Mouse (Mus musculus) v-Abl transformed pro-B cells (cell line): Measurements from ENCODE around the gene Ascl2.

Experiments
- in situ Hi-C, 2 experiments: fragments of 400-800 bp; cut with MboI; formaldehyde crosslinking; loops; one replicate each; pipeline ENCODE4 v1.15.1; 2025; ENCODE audit not compliant: unreplicated experiment in 2 of 2

Gene Ascl2

DNA sequence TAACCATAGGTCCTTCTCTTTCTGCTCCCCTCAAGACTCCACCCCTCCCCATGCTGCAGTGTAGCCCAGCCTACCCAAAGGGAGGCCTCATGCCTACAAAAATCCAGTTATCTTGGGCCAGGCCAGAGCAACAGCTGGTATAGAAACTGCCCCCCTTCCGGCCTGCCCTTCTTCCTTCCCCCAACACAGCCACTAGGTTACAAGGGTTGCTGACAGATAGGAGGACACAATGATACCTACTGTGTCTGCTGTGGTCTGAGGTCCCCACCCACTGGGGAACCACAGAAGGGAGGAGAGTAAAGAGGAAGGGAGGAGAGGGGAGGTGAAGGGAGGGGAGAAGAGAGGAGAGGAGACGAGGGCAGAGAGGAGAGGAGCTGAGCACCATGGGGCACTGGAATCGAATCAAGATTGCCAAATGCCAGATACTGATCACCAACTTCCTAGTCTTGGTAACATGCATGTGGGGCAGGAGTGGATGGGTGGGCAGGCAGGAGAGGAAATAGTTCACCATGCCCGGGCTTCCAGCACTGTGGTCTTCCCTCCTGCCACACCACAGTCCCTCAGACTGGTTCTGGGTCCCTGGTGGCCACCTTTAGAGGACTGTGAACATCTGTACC lies 35.8 kb upstream of the Ascl2 start, which contains the start of gene Tspan32:
TSS of gene Tspan32 (plus strand) at position 320 of the 617 bp plus-strand sequence.
- in situ Hi-C loops, result loop anchor here (5.0 kb wide), 2 partner anchors 62 to 113 kb away; partner anchors contain the start of gene Tssc4 (in 2 of the 2)

DNA sequence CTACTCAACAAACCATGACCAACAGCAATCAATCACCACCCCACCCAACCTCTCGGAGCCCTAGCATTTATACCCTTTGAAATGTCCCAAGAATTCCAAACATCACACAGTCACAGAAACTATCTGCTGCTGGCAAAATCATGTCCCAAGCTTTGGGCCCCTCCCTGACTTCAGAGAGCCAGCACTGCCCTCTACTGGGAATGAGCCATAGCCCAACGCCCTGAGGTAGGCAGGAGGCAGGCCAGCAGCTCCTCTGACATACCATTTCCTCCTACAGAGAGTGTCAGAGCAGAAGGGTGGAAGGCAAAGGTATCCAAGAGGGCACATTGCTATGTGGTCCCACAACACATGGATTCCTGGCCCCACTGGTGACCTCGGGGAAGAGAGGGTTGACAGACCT lies 33.6 kb upstream of the Ascl2 start:
- in situ Hi-C loops, result no loop called here

DNA sequence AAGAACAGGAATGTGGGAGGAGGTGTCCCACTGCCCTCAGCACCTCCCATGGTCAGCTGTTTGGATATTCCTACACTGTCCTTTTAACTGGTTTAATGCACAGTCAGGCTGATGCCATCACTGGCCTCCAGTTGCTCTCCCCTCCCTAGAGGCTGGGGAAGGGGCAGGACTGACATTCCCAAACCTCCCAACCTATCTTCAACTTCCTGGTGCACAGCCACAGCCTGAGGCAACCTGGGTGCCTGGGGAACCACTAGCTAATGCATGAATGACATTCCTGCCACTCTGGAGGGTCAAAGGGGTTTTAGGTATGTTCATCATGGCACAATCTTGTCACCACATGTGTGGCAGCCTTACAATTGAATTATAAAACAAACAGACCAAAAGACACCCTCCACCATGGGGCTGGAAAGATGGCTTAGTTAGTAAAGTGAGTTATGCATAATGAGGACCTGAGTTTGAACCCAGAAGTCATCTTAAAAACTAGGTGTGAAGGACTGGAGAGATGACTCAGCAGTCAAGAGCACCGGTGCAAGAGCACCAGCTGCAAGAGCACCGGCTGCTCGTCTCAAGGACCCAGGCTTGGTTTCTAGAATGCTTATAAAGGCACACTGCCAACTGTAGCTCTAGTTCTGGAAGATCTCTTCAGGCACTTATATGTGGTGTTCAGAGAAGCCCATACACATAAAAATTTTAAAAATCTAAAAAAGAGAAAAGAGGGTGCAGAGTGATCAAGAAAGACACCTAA lies 28.5 kb upstream of the Ascl2 start:
- in situ Hi-C loops, result no loop called here

DNA sequence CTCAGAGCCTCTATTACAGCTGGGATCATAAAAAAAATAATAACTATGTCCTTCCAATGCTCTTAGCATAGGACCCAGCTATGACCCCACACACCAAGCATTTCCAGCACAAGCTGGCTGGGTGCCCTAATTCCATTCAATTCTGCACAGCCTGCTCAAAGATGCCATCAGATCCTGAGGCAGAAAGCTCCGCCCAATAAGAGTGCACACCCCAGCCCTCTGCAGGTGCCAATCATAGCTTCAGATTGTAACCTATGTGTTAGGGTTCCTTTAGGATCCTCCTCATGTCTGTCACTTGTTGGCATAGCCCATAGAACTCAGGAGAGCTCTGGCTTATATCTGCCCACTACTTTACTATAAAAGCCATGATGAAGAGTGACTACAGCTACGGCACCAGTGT lies 27.9 kb upstream of the Ascl2 start:
- in situ Hi-C loops, result no loop called here

DNA sequence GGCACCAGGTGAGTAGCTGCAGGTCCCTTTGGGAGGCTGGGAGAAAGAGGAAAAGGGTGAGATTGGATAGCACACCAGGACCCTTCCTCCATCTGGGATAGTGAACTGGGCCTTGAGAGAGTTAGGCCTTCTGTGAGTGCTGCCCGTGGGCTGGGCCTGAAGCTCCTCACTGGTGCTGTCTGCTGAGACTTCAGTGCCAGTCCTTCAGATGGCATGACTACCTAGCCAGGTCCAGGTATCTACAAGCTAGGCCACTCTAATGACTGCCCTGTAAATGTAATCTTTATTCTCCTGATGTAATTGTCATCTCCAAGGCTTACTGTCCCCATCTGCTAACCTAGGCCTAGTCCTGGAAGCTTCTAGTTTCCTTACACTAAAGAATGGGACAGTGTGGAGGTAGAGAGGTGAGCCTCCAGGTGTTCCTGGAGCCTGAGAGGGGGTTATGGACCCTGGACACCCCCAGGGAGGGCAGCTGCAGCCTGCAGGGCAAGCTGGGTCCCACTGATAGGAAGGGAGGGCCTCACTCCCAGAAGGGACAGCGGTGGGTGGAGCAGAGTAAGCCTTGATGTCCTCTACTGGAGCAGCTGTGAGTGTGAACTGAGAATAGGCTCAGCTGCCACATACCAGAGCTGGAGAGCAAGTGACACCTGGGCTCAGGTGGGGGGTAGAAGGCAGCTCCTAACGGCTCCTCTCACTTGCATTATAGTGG lies 26.7 kb upstream of the Ascl2 start:
- in situ Hi-C loops, result no loop called here

DNA sequence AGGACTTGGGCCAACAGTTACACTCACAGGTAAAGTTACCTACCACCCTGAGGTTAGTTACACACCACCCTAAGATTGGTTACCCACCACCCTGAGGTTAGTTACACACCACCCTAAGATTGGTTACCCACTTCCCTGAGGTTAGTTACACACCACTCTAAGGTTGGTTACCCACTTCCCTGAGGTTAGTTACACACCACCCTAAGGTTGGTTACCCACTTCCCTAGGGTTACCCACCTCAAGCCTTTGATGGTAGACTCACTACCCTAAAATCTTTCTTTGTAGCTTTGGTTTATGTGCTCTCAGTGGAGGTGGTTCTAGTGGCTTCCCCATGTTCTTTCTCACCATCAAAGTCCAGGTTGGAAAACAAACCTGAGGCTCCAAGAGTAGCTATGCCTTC lies 25.9 kb upstream of the Ascl2 start:
- in situ Hi-C loops, result no loop called here

DNA sequence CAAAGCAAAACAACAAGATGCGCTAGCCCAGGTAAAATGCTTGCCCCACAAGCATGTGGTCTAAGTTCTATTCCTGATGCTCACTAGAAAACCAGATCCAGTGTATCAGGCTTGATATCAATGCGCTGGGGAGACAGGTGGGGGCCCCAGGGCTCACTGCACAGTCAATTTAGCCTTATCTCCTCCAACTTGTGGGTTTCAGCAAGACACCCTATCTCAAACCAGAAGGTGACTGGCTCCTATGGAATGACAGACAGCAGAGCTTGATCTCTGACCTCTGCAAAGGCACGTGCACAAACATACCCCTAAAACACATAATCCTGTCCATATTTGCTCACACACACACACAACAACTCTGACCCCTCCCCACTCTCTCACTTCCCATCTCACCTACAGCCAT lies 18.7 kb upstream of the Ascl2 start:
- in situ Hi-C loops, result no loop called here

DNA sequence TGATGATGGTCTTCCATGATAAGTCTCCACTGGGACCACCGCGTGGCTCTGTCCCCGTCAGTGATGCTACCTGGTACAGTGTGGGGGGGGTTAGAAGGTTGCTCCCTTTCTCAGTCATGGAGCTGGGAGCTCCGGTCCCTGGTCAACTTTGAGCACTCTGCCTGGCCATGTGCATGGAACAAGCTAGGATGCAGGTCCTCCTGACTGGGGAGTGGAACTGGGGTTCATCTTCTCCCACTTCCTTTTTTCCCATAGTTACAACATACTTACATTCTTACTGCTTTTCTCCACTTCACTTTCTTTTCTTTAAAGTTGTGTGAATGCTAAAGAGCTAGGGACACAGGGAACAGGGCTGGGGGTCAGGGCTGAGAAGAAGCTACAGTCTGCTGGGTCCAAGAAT lies 16.1 kb upstream of the Ascl2 start:
- in situ Hi-C loops, result no loop called here

DNA sequence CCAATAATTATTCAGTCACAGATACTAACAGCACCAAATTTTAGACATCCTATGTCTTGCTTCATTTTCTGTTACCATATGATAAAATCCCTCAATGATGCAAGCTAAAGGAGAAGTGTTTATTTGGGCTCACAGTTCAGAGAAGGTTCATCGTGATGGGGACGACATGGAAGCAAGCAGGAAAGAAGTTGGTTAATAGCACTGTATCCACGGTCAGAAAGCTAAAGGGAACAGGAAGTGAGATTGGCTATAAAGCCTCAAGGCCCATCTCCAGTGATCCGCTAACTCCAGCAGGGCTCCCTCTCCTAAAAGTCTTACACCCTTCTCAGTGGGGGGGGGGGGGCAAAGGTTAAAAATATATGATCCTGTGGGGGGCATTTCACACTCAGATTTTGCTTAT lies 12.8 kb upstream of the Ascl2 start:
- in situ Hi-C loops, result no loop called here

DNA sequence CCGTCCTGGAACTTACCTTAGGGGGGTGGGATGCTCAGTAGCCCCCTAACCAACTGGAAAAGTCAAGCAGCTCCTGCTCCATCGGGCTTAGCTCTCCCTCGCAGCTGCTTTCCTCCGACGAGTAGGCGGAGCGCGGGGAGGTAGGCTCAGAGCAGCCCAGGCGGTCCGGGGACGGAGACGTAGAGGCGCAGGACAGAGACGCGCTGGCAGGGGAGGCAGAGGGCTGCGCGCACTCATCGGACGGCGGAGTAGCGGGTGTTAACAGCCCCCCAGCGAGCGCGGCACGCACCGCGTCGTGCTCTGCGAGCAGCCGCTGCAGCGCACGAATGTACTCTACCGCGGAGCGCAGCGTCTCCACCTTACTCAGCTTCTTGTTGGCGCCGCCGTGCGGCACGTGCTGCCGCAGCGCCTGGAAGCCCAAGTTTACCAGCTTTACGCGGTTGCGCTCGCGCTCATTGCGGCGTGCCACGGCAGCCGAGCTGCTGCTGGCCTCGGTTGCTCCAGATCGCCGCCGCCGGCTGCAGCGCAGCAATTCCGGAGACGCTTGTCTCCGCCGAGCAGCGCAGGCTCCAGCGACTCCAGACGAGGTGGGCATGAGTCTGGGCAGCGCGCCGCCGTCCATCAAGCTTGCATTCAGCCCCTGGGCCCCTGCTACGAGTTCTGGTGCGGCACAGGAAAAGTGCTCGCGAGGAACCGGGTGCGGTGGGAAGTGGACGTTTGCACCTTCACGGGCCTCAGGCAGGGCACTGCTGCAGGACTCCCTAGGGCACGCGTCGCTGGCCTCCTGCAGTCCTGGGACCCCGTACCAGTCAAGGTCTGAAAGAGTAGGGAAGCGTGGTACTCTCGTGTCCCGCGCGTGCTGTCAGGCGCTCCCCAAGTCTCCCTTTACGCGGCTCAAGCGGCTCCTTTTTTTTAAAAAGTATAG lies 918 bp downstream of the Ascl2 start:
- in situ Hi-C loops, result no loop called here

DNA sequence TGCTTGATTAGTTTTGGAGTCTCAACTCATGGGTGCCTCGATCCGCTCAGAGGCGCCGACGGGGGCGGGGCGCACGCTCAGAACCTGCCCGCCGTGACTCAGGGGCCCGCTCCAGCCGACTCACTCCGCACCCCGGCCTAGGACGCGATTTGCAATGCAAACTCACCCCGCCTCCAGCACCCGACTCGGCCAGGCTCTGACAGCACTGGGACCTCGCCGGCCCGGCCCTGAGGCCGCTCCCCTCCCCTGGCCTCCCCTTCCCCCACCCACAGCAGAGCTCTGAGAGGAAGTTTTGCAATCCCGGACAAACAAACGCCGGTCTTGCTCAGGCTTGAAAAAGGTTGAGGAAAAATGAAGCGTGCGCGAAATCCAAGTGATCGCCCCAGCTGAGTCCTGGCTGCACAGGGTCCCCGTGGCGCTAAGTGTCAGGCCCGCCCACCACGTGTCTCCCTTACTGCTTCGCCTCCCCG lies 1.6 kb downstream of the Ascl2 start:
- in situ Hi-C loops, result no loop called here

DNA sequence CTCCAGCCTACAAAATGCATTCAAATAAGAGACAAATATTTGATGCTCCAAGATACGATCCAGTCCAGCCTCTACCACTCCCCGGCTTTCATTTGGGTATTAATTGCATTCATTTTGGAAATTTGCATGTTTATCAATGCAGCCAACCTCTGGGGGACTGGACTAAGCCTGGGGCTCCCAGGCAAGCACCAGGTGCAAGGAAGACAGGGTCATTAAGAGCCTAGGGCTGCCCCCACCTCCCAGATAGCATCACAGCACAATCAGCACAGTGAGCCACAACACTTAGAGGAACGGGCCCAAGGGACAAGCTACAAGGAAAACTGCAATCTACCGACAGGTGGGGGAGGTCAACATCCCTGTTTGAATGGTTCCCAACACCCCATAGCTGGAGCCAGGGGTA lies 9.3 kb downstream of the Ascl2 start:
- in situ Hi-C loops, result no loop called here

DNA sequence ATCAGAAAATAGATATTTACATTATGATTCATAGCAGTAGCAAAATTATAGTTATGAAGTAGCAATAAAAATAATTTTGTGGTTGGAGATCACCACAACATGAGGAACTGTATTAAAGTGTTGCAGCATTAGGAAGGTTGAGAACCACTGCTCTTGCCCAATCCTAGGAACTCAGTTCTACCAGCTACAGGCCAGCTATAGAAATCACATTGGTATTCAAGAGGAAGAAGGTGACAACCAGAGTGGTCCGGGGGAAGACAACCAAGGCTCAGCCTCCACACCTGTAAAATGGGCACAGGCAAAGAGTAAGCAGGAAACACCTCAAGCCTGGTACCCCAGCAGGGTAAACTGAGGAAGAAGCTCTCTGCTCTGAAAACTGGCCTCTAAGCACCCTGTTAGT lies 10.2 kb downstream of the Ascl2 start:
- in situ Hi-C loops, result no loop called here

DNA sequence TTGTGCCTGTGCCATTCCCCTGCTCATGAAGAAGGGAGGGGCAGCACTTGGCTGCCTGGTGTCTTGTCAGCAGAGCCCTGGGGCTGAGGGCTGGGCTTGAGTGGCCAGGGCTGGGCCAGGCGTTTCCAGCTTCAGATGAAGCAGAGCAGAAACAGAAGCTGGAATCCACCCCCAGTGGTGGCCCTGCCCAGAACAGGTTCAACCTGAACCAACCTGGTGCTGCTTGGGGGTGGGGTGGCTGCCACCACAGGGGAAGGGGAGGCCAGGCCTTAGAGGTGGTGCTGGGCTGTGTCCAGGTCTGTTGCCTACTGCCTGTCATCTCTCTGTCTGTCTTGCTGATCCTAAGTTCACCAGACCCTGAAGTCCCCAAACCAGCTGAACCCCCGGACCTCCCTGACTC lies 13.0 kb downstream of the Ascl2 start:
- in situ Hi-C loops, result no loop called here

DNA sequence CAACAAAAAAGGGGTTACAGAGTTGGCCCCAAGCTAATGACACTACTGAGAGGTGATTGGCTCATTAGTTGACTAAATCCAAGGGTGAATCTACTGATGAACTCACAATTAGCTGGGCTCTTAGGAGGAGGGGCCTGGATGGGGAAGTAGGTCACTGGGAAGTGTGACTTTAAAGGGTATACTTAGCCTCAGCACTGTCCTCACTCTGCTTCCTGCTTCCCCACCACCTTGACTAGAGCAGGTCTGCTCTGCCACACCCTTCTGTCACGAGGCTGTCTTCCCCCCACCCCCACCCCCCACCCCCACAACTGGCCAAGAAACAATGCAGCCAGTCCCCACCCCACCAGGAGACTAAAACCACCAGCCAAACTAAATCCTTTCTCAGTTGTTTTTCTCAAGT lies 19.5 kb downstream of the Ascl2 start:
- in situ Hi-C loops, result no loop called here

DNA sequence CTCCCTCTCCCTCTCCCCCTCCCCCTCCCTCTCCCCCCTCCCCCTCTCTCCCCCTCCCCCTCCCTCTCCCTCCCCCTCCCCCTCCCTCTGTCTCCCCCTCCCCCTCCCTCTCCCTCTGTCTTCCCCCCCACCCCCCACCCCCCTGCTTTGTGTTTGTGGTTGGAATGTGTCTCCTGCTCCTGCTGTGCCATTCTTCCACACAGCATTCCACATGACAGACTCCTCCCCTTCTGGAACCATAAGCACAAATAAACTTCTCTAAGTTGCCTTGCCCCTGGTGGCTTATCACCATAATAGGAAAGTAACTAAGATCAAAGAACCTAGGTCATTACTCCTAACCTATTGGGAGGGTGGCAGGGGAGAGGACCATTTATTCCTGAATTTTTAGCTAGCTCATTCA lies 31.4 kb downstream of the Ascl2 start:
- in situ Hi-C loops, result no loop called here

DNA sequence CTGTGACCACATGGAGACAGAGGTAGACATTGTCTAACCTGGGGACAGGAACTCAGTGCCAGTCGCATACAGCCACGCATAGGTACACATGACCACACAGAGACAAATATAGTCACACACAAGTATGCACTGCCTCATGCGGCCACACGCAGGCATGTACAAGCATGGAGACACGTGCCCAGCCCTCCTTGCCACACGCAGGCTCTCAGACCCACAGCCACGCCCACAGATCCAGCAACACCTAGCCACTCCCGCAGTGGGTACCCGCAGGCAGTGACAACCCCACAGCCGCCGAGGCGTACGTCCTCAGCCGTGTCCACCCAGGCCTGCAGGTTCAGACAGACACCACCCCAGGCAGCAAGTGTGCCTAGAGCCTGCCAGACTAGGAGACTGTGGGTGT lies 33.4 kb downstream of the Ascl2 start:
- in situ Hi-C loops, result no loop called here

DNA sequence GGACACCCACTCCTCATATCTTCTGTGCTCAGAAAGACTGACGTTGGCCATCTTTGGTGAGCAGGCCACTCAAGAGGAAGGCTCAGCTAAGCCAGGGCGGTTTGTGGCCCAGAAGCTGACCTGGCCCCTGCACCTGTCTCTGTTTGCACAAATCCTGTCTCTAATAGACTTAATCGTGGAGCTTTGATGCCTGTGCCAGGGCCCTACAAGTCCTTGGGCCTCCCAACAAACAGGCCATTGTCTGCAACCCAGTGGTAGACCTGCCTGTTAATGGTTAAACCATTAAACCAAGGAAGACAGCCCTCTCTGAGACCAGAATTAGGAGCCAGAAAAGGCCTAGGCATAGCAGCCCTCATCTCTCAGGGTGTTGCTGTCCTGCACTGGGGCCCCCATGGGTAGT lies 36.6 kb downstream of the Ascl2 start:
- in situ Hi-C loops, result no loop called here

DNA sequence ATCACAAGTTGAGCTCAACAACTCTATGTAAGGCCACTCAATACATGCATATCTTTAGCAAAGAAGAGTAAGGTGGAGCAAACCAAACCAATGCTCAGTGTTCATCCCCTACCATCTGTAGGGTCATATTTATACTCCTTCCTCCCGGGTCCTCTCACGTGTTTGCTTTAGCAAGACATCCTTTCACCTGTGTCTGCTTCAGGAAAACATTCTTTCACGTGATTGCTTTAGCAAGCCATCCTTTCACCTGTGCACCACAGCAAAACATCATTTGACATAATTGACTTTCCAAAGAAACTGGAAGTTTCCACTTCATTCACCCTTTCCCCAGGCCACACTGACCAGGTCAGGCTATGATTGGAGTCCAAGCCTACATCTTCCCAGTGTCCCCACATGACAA lies 38.0 kb downstream of the Ascl2 start, which contains the start of gene Th:
TSS of gene Th (minus strand) at position 101 of the 400 bp plus-strand sequence.
- in situ Hi-C loops, result no loop called here

DNA sequence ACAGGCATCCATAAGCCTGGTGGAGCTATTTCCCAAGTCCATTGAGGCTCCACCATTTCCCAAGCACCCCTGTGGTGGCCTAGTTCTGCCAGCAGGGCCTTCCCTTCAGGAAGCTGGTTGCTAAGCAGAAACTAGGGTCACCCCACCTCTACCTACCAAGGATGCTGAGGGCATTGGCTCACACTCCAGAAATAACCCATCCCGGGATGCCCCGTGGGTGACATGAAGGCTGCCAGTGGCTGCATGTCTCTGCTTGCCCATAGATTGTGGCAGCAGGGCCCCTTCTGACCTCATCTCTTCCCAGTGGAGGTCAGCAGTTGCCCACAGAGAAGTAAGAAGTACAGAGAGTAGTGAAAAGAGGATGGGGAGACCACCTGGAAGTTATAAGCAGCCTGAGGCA lies 39.5 kb downstream of the Ascl2 start:
- in situ Hi-C loops, result no loop called here

DNA sequence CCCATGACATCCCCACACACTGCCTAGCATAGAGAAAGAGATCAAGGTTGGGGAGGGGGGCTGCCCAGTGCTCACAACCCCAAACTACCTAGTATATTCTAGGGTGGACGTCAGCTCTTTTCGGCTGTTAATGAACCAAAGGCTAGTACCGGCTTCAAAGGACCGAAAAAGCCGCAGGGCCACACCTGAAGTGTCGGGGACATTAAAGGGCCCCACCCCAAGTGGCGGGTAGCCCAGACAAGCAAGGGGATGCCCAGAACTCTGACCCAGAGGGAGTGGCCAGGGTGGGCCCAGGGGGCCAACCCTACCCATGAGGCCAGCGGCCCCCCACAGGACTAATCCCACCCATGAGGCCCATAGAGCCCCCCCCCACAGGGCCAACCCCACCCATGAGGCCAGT lies 41.8 kb downstream of the Ascl2 start:
- in situ Hi-C loops, result no loop called here
